Mouse (Mus musculus) heart, postnatal 36 days (tissue): ENCODE measurements around the gene Per1. TPM values are rescaled to one million over a fixed set of nuclear protein-coding genes. Genes with fewer than 3 reads are reported as not detected.

Experiments
- DNase-seq, 2 experiments: peaks; one replicate each; pipeline ENCODE4 v3.0.0; 2021 to 2022
- intact Hi-C: fragments of 180-260 bp; cut with DNase I; formaldehyde crosslinking; loops from one replicate; pipeline ENCODE4 v1.15.1; 2025
- total RNA-seq, 2 experiments: library from RNA; stranded (reverse); gene quantifications; 2 replicates each; pipeline ENCODE4 v1.2.3; 2021

Gene Per1
- total RNA-seq, 2 experiments from 2014 or later = 34.2 to 82.1 TPM

DNA sequence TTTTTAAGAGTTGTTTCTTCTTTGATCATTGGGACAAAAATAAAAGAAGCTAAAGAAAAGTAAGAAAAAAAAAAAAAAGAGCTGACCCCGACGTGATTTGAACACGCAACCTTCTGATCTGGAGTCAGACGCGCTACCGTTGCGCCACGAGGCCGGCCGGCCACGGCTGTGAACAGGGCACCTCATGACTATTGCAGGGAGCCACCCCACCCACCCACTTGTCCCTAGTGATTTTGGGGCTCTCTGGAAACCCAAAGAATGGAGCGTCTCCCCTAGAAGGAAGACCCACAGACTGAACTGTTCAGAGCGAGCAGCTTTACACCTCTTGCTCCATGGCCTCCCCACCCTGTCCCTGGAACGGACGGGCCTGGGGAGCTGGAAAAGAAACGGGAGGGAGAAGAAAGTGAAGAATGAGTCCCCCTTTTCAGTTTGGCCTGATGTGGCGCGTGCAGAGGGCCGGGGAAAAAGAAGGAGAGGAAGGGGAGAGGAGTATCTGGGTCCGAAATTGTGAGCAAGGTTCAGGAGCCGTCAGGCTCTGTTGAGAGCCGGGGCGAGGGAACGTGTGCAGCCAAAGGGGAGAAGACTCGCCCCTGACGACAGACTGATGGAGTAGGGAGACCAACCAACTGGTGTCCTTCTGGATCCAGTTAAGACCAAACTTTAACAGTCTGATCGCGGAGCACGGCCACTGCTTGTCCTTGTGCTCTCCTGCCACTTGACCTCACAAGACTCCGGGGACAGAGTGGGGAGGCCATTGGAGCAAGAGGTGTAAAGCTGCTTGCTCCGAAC lies 31.4 kb upstream of the Per1 start:
- peak; percentile 89 to 90 for DNase-seq

DNA sequence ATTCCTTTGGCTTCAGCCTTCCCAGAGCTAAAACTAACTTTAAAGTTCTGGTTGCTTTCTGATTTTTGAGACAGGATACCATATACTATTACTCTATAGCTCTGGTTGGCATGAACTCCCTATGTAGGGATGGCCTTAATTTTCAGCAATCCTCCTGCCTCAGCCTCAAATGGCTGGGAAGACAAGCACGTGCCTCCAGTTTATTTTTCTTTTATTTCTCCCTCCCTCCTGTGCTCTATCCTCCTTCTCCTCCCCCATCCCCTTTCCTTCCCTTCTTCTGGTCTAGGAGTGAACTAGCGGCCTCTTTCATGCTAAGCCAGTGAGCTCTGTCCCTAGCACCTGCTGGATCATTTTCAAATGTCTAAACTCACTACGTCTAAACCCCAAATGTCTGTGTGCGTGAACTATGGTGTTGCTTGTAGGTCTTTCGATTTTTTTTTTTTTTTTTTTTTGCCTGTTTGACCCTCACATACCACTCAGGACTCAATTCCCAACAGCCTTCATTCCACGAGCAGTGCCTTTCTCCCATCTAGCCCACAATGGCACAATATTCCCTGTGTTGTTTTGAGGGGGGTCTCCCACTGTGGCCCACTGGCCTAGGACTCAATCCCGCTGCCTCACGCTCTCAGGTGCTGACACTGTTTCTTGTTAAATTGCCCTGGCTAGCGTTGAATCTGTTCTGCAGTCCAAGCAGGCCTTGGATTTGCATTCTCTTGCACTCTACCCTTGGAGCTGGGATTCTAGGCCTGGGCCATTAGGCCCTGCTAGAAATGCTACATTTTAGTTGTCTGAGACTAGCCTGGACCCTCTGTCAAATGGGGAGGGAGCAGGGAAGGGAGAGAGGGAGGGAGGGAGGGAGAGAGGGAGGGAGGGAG lies 30.5 kb upstream of the Per1 start:
- DNase-seq = no peak
- intact Hi-C loops = loop anchor here (5.0 kb wide), 1 partner anchor 183 kb away; no protein-coding TSS in a partner anchor

More for the DNA sequence above, 31.4 kb upstream of the Per1 start:
- intact Hi-C loops = loop anchor here (1.0 to 5.0 kb wide), 2 partner anchors 61 to 184 kb away; no protein-coding TSS in a partner anchor

DNA sequence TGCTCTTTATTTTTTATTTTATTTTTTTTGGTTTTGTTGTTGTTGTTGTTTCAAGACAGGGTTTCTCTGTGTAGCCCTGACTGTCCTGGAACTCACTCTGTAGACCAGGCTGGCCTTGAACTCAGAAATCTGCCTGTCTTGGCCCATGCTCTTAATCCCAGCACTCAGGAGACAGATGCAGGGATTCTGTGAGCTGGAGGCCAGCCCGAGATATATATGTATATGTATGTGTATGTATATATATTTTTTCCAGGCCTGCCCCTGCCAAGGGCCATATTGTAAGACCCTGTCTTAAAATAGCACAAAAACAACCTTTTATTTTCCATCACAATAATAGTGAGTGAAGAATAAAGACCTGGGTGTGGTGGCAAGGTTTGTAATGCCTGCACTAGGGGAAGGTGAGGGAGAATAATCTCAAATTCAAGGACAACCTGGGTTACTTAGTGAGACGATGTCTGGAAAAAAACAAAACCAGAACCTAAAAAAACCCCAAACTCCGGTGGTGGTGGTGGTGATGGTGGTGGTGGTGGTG lies 29.6 kb upstream of the Per1 start:
- intact Hi-C loops = no loop called here

DNA sequence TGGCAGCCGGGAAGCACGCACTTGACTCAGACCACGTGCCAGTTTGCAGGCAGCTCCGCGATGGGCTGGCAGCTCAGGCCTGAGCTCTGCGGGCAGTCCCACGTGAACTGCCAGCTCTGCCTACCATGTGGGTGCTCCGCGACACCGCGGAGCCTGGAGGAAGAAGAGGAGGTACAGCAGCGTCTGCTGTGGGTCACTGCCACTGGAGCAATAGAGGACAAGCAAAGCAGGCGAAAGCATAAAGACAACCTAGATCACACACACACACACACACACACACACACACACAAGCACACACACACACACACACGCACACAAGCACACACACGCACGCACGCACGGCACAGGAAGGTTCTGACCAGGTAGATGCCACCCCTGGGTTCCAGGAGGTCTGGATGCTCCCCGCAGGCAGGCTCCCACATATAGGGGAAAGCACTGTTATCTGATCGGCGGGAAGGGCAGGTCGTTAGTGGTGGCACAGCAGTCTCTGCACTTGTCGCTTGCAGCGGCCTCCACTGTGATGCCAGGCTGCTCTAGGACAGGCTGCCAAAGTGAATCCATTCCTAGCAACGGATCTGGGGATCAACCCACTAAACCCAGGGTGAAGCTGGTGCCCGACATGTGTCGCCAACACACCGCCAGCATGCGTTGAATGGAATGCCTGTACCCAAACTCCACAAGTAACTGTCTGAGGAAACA lies 28.7 kb upstream of the Per1 start:
- DNase-seq = peak; percentile 24 to 32
- intact Hi-C loops = no loop called here

More for the DNA sequence above, 29.6 kb upstream of the Per1 start:
- DNase-seq = no peak

DNA sequence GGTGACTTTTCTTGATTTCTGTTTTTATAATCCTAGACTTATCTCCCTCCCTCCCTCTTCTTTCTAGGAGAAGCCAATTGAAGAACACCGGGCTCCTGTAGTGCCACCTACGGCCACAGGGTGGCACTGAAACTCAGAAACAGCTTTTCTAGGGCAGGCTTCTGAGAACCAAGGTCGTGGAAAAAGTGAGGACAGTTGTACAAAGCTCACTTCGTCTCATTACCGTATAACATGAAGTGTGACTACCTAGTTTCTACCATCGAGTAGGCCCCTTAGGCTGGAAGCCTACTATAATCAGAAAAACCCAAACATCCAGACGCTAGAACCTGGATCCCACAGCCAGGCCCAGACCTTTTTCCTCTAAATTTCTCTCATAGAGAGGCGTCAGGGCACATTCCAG lies 28.1 kb upstream of the Per1 start:
- peak; percentile 89 to 93 for DNase-seq
- intact Hi-C loops = loop anchor here (1.0 kb wide), 2 partner anchors 51 to 83 kb away; no protein-coding TSS in a partner anchor

DNA sequence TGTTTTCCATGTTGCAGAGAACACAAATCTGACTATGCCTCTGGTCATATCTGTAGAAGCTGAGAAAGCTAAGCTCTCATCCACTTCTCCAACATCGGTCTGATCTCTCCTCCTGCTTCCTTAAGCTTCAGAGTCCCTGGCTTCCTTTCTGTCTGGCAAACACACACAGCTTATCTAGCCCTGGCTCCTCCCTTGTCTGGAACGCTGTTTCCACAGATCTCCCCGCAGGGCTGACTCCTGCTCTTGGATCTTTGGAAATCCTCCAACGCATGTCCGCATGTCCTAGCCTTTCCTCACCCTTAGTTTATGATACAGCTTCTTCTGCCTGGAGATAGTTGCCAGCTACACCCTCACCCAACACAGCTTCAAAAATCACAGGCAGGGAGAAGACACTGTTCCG lies 27.4 kb upstream of the Per1 start:
- intact Hi-C loops = loop anchor here (1.0 kb wide), 2 partner anchors 51 to 83 kb away; no protein-coding TSS in a partner anchor
- peak; percentile 35 to 47 for DNase-seq

DNA sequence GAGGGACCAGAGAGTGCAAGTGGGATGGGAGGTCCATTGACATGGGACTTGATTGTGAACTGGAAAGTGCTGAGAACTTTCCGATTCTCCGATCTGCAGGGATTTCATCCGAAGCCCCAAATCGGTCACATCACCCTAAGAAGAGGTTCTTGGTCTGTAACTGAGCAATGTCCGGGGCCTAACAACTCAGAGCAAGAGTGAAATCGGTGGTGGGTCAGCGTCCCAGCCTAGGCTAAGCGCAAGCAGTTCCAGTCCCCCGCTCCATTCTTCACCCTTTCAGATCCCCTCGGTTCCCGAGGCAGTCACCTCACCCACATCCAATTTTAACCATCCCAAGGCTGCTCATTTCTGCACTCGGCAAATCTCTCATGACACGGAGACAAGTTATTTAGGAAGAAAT lies 24.9 kb upstream of the Per1 start:
- DNase-seq = peak in 1 of 2 experiments; percentile 39
- intact Hi-C loops = loop anchor here (2.0 kb wide), 1 partner anchor 19 kb away; the partner anchor contains the start of gene Vamp2

DNA sequence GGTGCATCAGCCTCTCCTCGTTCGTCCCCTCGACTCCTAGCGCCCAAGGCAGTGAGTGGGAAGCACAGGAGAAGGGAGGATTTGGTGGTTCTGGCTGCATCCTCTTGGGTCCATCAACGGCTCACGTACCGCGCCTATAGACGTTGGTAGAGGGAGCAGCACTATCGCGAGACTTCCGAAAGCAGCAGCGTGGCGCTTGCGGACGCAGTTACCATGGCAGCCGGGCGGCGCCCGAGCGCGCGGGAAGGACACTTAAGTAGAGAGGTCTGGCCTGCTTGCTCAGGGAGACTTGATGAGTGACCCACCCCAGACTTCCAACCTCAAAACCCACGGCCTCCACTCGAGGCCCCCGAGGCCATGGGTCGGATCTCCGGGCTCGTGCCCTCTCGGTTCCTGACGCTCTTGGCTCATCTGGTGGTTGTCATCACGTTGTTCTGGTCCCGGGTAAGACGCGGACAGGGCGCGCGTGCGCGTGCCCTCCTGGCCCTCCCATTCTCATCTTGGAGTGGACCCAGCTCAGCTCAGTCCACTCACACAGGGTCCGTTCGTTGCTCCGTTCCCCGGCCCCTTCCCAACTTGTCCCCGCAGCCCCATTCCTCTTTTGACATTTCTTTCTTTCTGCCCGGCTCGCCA lies 24.3 kb upstream of the Per1 start, which contains the start of gene Tmem107:
Gene Tmem107 (plus strand): TSS at position 217 of the 633 bp plus-strand sequence.
- peak; percentile 91 to 94 for DNase-seq
- intact Hi-C loops = loop anchor here (2.0 kb wide), 1 partner anchor 18 kb away; the partner anchor contains the start of gene Vamp2

DNA sequence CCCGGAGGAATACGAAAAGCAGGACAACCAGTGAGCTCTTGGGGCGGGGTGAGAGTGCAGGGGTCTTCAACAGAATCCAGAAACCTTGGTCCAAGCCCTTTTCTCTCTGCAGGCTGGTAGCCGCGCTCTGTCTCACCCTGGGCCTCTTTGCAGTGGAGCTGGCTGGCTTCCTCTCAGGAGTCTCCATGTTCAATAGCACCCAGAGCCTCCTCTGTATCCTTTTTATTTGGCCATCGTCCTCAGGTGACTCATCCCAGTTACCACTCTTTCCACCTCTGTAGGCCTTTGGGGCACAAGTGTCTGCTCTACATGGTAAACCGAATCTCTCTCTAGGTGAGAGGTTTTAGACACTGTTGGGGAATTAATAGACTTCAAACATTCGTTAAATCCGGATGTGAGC lies 23.8 kb upstream of the Per1 start:
- intact Hi-C loops = loop anchor here (2.0 kb wide), 1 partner anchor 18 kb away; the partner anchor contains the start of gene Vamp2

DNA sequence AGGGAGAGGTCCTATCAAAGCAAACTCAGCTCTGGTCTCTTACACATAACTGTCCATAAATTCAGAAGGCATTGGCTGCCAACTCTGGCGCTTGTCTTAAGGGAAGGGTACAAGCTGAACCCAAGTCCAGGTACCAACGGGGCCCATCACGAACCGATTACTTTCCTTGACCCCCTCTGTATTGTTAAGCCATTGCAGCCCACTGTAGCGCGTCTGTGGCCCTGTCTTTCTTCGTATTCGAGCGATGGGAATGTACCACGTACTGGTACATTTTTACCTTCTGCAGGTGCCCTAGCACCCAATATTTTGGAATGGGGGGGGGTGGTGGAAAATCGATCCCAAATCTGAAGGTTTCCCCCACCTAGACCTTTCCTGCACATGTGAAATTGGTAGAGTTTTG lies 22.8 kb upstream of the Per1 start:
- intact Hi-C loops = no loop called here
- DNase-seq = no peak

More for the DNA sequence above, 23.8 kb upstream of the Per1 start:
- no peak for DNase-seq

DNA sequence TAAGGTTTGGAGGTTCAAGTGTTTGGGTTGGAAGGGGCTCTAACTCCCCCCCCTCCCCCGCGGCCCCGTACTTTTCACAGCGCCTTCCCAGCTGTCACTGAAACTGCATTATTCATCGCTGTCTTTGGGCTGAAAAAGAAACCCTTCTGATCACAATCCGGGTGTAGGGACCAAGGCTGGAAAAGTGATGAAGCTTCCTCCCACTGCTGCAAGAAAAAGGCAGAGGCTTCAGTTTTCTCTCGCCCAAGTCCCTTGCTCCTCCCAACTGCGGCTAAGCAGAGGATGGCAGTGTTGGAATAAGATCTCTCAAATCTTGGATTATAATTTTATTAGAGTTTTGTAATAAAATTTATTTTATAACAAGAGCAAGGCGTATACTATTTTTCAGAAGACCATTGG lies 22.4 kb upstream of the Per1 start:
- DNase-seq = no peak
- intact Hi-C loops = no loop called here

DNA sequence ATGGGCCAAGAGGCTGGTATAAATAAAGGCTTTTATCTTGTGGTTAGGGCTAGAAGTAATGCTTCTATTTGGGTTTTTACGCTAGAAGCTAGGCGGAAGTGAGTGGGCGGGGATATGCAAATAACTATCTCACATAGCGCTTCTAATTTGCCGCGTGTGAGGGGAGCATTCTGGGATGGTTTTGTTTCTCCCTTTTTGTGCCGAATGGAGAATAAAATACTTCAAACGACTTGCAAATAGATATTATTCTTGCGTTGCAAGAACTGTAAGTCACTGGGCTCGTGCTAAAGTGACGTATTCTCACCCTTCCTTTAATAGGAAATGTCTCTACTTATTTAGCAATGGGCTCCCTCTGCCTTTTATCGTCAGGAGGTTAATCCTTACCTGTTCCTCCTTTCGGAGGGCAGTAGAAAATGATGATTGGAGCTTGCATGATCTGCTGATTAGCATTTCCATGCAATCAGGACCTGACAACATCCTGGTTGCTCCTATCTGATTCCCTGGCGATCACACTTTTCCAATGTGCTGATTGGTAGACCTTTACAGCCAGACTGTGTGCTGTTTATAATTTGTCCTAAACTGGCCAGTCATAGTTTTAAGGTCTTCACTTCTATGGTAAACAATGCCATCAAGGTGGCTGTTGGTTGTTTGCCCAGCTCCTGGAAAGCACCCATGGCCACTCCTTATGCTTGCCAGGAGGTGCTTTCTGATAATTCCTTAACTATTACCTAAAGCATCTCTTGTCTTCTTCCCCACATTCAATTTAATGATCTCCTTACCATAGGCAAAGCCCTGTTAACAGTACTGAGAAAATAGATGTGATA lies 21.7 kb upstream of the Per1 start:
- intact Hi-C loops = no loop called here
- peak; percentile 76 to 87 for DNase-seq

DNA sequence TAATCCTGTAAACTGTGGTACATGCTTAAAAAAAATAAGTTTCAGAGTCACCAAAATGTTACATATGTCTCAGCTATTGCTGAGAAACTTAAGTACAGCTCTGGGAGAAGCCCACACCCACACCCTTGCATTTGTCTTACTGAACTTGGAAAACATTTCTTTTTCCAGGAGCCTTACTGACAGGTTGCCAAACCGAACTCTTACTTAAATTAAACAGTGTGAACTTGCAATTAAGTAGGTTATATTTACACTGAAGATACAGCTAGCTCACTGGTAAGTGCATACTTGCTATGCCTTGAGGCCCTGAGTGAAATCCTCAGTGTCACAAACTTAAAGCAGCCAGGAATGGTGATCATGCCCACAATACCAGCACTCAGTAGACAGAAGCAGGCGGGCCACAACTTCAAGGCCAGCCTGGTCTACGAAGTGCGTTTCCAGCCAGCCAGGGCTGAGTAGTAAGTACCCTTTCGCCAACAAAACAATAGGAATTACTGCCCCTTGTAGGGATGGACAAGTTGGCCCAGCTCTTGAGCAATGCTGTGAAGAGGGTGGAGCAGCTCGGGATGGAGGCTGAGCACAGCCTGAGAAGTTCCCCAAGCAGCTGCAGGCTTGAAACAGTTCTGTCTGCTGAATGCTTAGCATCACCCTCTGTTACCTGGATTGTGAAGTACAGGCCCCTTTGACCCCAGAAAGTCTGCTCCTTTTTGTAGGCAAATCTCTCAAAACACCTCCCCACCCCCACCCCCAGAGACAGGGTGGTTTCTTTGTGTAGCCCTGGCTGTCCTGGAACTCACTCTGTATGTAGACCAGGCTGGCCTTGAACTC lies 20.9 kb upstream of the Per1 start:
- intact Hi-C loops = no loop called here
- no peak for DNase-seq

DNA sequence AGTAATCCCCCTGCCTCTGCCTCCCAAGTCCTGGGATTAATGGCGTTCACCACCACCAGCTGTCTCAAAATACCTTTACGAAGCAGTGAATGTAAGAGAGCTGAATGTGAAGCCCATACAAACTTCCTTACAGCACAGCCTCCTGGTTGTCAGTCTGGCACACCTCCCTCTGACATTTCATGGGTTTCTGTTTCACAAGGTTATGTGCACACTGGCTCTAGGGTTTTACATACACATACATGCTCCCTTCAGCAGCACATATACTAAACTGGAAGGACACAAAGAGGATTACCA lies 20.3 kb upstream of the Per1 start:
- intact Hi-C loops = no loop called here
- no peak for DNase-seq

DNA sequence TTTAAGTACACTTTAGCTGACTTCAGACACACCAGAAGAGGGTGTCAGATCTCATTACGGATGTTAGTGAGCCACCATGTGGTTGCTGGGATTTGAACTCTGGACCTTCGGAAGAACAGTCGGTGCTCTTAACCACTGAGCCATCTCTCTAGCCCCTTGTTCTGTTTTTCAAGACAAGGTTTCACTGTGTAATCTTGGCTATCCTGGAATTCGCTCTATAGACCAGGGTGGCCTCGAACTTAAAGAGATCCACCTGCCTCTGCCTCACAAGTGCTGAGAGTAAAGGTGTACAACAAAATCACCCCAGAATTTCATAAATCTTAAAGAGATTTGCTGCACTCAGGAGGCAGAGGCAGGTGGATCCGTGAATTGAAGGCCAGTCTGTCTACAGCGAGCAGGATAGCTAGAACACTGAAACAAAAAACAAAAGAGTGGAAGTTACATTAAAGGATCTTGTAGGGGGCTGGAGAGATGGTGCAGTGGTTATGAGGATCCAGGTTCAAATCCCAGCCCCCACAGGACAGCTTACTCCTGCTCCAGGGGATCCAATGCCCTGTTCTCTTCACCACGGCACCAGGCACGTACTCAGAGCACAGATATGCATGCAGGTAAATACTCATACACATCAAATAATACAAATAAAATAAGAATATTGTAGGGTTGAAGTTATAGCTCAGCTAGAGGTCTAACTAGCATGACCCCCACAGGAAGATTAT lies 19.1 kb upstream of the Per1 start:
- intact Hi-C loops = no loop called here
- DNase-seq = no peak

DNA sequence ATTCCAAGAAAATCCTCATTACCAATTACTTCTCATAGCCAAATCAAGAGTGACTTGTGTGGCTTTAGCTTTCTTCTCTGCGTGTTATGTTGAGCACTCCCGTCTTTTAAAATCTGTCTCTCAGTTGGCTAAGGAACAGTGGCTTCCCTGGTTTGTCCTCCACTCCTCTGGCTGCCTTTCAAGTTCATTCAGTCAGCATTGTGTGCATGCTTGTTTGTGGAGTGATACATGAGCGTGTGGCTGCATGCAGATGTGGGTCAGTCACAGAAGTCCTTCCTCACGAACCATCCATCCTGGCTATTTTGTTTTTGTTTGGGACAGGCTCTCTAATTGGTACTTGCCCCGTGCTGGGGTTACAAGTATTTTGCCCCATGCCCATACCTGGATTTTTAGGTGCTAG lies 18.4 kb upstream of the Per1 start:
- no peak for DNase-seq

DNA sequence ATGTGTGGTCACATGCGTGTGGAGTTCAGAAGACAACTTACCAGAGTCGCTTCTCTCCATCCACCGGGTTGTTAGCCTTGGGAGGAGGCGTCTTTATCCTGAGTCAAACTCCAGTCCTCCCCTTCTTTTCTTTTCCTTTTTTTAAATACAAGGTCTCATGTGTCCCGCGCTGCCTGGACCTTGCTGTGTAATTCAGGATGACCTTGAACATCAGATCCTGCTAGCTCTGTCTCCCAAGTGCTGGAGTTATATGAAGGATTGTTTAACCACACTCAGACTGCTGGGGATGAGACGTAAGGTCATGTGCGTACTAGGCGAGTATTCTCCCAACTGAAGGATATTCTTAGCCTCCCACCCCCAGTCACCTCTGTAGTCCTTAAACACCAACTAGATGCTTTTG lies 17.7 kb upstream of the Per1 start:
- no peak for DNase-seq
- intact Hi-C loops = no loop called here

More for the DNA sequence above, 18.4 kb upstream of the Per1 start:
- intact Hi-C loops = no loop called here
